ENCODE assay signal across 21 mouse cellular contexts in genomic region chr16:8560079-8560478, GRCm38 (mm10). TPM values are rescaled to one million over a fixed set of nuclear protein-coding genes. Genes with fewer than 3 reads are reported as not detected.
DNase-seq lines count a peak whose midpoint lies in the region; ATAC-seq and TF ChIP-seq lines count a peak whose summit lies in the region.
"Had no signal": no experiment of that assay in that cellular context is flagged by ENCODE, and none has a peak within 500 bp of the region (broad histone marks: within the 10 kb centered on the region; RNA-seq: fewer than 3 reads in every experiment).

No protein-coding gene starts in this region.

- H3K27me3 ChIP-seq in forebrain, embryonic 11.5 days (ENCODE audit: control insufficient read depth, insufficient read depth, low read length) = no peaks in the 10 kb centered on the region
- H3K27me3 ChIP-seq in forebrain, embryonic 13.5 days = no peaks in the 10 kb centered on the region
- no peaks in the 10 kb centered on the region for H3K27me3 ChIP-seq in midbrain, embryonic 11.5 days (ENCODE audit: control insufficient read depth, insufficient read depth, low read length)
- H3K27me3 ChIP-seq in midbrain, embryonic 16.5 days (ENCODE audit: control insufficient read depth, insufficient read depth, low read depth, low read length) = no peaks in the 10 kb centered on the region
- H3K27me3 ChIP-seq: embryonic facial prominence, embryonic 12.5 days; embryonic facial prominence, embryonic 15.5 days; forebrain, embryonic 12.5 days; hindbrain, embryonic 12.5 days; hindbrain, embryonic 15.5 days had no signal

- ATAC-seq in forebrain, embryonic 11.5 days (replicated peaks; ENCODE audit: low FRiP score) = no peak
- ATAC-seq in forebrain, embryonic 13.5 days = no peak
- no peak for ATAC-seq in midbrain, embryonic 11.5 days (ENCODE audit: low FRiP score)
- no peak for ATAC-seq in midbrain, embryonic 16.5 days
- ATAC-seq: forebrain, embryonic 16.5 days had no signal

- no peaks in the 10 kb centered on the region for H3K4me1 ChIP-seq in forebrain, embryonic 11.5 days (replicated peaks; ENCODE audit: control insufficient read depth, insufficient read depth, low read length)
- no peaks in the 10 kb centered on the region for H3K4me1 ChIP-seq in forebrain, embryonic 13.5 days
- H3K4me1 ChIP-seq in midbrain, embryonic 11.5 days (ENCODE audit: control insufficient read depth, insufficient read depth, low read length) = no peaks in the 10 kb centered on the region
- no peaks in the 10 kb centered on the region for H3K4me1 ChIP-seq in midbrain, embryonic 16.5 days (ENCODE audit: control insufficient read depth, insufficient read depth, low read length)
- H3K4me1 ChIP-seq in ES-E14 (ENCODE audit: control insufficient read depth in 2 of 2, insufficient read depth in 2 of 2, low read length in 2 of 2, poor library complexity in 1 of 2) = peaks cover 5 to 6% of the 10 kb centered on the region in 2 experiments; a peak in 3 of 4 replicates
- H3K4me1 ChIP-seq: embryonic facial prominence, embryonic 12.5 days; embryonic facial prominence, embryonic 15.5 days; forebrain, embryonic 12.5 days; hindbrain, embryonic 12.5 days; hindbrain, embryonic 15.5 days had no signal

- no peak overlapping the region for H3K4me3 ChIP-seq in forebrain, embryonic 11.5 days (ENCODE audit: low read depth, low read length)
- H3K4me3 ChIP-seq in forebrain, embryonic 13.5 days = no peak overlapping the region
- H3K4me3 ChIP-seq in midbrain, embryonic 11.5 days (ENCODE audit: low read depth, low read length) = no peak overlapping the region
- no peak overlapping the region for H3K4me3 ChIP-seq in midbrain, embryonic 16.5 days (ENCODE audit: low read depth, low read length)
- H3K4me3 ChIP-seq in ES-E14 (ENCODE audit: insufficient read depth in 1 of 2, low read depth in 1 of 2, low read length in 2 of 2, poor library complexity in 1 of 2, severe bottlenecking in 1 of 2) = peak overlapping the region in 1 of 2 experiments; percentile 63; a peak in 2 of 4 replicates
- H3K4me3 ChIP-seq: embryonic facial prominence, embryonic 12.5 days; embryonic facial prominence, embryonic 15.5 days; forebrain, embryonic 12.5 days; hindbrain, embryonic 12.5 days; hindbrain, embryonic 15.5 days had no signal

- H3K36me3 ChIP-seq in forebrain, embryonic 11.5 days (ENCODE audit: control insufficient read depth, insufficient read depth, low read length) = no peaks in the 10 kb centered on the region
- H3K36me3 ChIP-seq in forebrain, embryonic 13.5 days (ENCODE audit: poor library complexity, severe bottlenecking) = peaks cover 3% of the 10 kb centered on the region; the same call in 1 of the 2 replicates
- H3K36me3 ChIP-seq in midbrain, embryonic 11.5 days (ENCODE audit: control insufficient read depth, insufficient read depth, low read length) = no peaks in the 10 kb centered on the region
- H3K36me3 ChIP-seq in midbrain, embryonic 16.5 days (ENCODE audit: control insufficient read depth, insufficient read depth, low read length) = no peaks in the 10 kb centered on the region
- H3K36me3 ChIP-seq in ES-E14 (ENCODE audit: control insufficient read depth, insufficient read depth, low read length, poor library complexity, severe bottlenecking) = peaks cover 3% of the 10 kb centered on the region
- H3K36me3 ChIP-seq: forebrain, embryonic 12.5 days; hindbrain, embryonic 12.5 days had no signal

- DNase-seq in forebrain, embryonic 11.5 days (ENCODE audit: low spot score) = peak; percentile 18
- DNase-seq in midbrain, embryonic 11.5 days (ENCODE audit: low spot score, missing footprints) = peak; percentile 78
- no peak for DNase-seq in ES-E14 (ENCODE audit: low read depth, low spot score)
- DNase-seq in layer of hippocampus, adult 18-20 months (ENCODE audit: low spot score in 2 of 2) = no peak
- no peak for DNase-seq in kidney, adult 11 months
- DNase-seq: adrenal gland, postnatal 10 days; adrenal gland, postnatal 36 days; cerebellum, adult 18-20 months; cerebellum, adult 9-10 months; cerebellum, postnatal 14 days; gastrocnemius, postnatal 10 days; gastrocnemius, postnatal 36 days had no signal

- H3K4me2 ChIP-seq in forebrain, embryonic 11.5 days (ENCODE audit: low read depth, low read length, severe bottlenecking) = no peak overlapping the region
- H3K4me2 ChIP-seq in forebrain, embryonic 13.5 days = no peak overlapping the region
- no peak overlapping the region for H3K4me2 ChIP-seq in midbrain, embryonic 11.5 days
- no peak overlapping the region for H3K4me2 ChIP-seq in midbrain, embryonic 16.5 days (ENCODE audit: low read length)
- H3K4me2 ChIP-seq: embryonic facial prominence, embryonic 12.5 days; embryonic facial prominence, embryonic 15.5 days; forebrain, embryonic 12.5 days; hindbrain, embryonic 12.5 days; hindbrain, embryonic 15.5 days had no signal

- in situ Hi-C loops in ES-E14 (cut with MboI; ENCODE audit: low sequenced_read_pairs in 2 of 2, unreplicated experiment in 2 of 2) = no loop called here

- no peak overlapping the region for H3K27ac ChIP-seq in forebrain, embryonic 11.5 days (ENCODE audit: low read depth, low read length)
- no peak overlapping the region for H3K27ac ChIP-seq in forebrain, embryonic 13.5 days
- no peak overlapping the region for H3K27ac ChIP-seq in midbrain, embryonic 11.5 days (ENCODE audit: low read depth, low read length)
- no peak overlapping the region for H3K27ac ChIP-seq in midbrain, embryonic 16.5 days (ENCODE audit: low read length)
- H3K27ac ChIP-seq in ES-E14 (ENCODE audit: insufficient read depth, low read depth, low read length, poor library complexity, severe bottlenecking) = peak overlapping the region; percentile 78
- H3K27ac ChIP-seq: embryonic facial prominence, embryonic 12.5 days; embryonic facial prominence, embryonic 15.5 days; forebrain, embryonic 12.5 days; hindbrain, embryonic 12.5 days; hindbrain, embryonic 15.5 days had no signal

- 92% methylated on average over 17 of the region's 17 CpGs for WGBS in forebrain, embryonic 11.5 days
- 96% methylated on average over 17 of the region's 17 CpGs for WGBS in forebrain, embryonic 13.5 days
- WGBS in midbrain, embryonic 11.5 days = 91% methylated on average over 17 of the region's 17 CpGs
- WGBS in midbrain, embryonic 16.5 days = 94% methylated on average over 17 of the region's 17 CpGs

- peaks cover 4% of the 10 kb centered on the region; the same call in 1 of the 2 replicates for H3K9me3 ChIP-seq in forebrain, embryonic 11.5 days (ENCODE audit: control insufficient read depth, low read length)
- peaks cover 15% of the 10 kb centered on the region for H3K9me3 ChIP-seq in forebrain, embryonic 13.5 days (replicated peaks)
- H3K9me3 ChIP-seq in midbrain, embryonic 11.5 days (ENCODE audit: control insufficient read depth, low read length) = peaks cover 4% of the 10 kb centered on the region; the same call in 1 of the 2 replicates
- H3K9me3 ChIP-seq in midbrain, embryonic 16.5 days (replicated peaks; ENCODE audit: control insufficient read depth, low read length, poor library complexity, severe bottlenecking) = peaks cover 5% of the 10 kb centered on the region; the same call in 1 of the 2 replicates
- peaks cover 2% of the 10 kb centered on the region; the same call in 1 of the 2 replicates for H3K9me3 ChIP-seq in ES-E14 (ENCODE audit: control insufficient read depth, insufficient read depth, low read depth, low read length)

- no peak overlapping the region for H3K9ac ChIP-seq in forebrain, embryonic 11.5 days (ENCODE audit: low read length)
- no peak overlapping the region for H3K9ac ChIP-seq in forebrain, embryonic 13.5 days
- H3K9ac ChIP-seq in midbrain, embryonic 11.5 days (ENCODE audit: low read length) = no peak overlapping the region
- H3K9ac ChIP-seq in midbrain, embryonic 16.5 days (ENCODE audit: low read depth, low read length) = no peak overlapping the region
- peak overlapping the region; percentile 84; the same call in 1 of the 2 replicates for H3K9ac ChIP-seq in ES-E14 (ENCODE audit: insufficient read depth, low read depth, low read length, poor library complexity, severe bottlenecking)
- H3K9ac ChIP-seq: embryonic facial prominence, embryonic 12.5 days; embryonic facial prominence, embryonic 15.5 days; forebrain, embryonic 12.5 days; hindbrain, embryonic 12.5 days; hindbrain, embryonic 15.5 days had no signal

TF ChIP-seq in ES-E14, 5 proteins besides CTCF, POLR2A, EP300 and RAD21:
- TF ChIP-seq ZC3H11A (IDR thresholded peaks at IDR 0.05; ENCODE audit: borderline replicate concordance, low read depth, low read length) = no peak
- TF ChIP-seq CHD2 (IDR thresholded peaks at IDR 0.05; ENCODE audit: low read depth, low read length) = no peak
- TF ChIP-seq MAFK (IDR thresholded peaks at IDR 0.05; ENCODE audit: insufficient read depth, low read depth, low read length) = no peak
- TF ChIP-seq ZNF384 (IDR thresholded peaks at IDR 0.05; ENCODE audit: low read depth, low read length) = no peak
- TF ChIP-seq HCFC1 (IDR thresholded peaks at IDR 0.05; ENCODE audit: borderline replicate concordance, insufficient read depth, low read length) = no peak

RNA-seq across cellular contexts. Expression of gene Abat, which starts 46.9 kb away (rescaled TPM):
- 22.2 and 22.7 TPM in 2 replicates for polyA plus RNA-seq in forebrain, embryonic 11.5 days (2014; fragmentation: Nextera tagmentation; extraction: Ambion mirVana)
- polyA plus RNA-seq in forebrain, embryonic 13.5 days (2015; fragmentation: Nextera tagmentation; extraction: Ambion mirVana) = 42.7 and 47.7 TPM in 2 replicates
- 18.1 and 19.6 TPM in 2 replicates for polyA plus RNA-seq in midbrain, embryonic 11.5 days (2014; fragmentation: Nextera tagmentation; extraction: Ambion mirVana)
- polyA plus RNA-seq in midbrain, embryonic 16.5 days (2015; fragmentation: Nextera tagmentation; extraction: Ambion mirVana) = 71.8 and 76.8 TPM in 2 replicates
- total RNA-seq in ES-E14 (2012; rRNA removed) = 2.3 and 4.3 TPM in 2 replicates
- 100 to 1,000 TPM; 134 to 146 TPM for total RNA-seq in layer of hippocampus, adult 18-20 months (2021)
- total RNA-seq: granulocyte monocyte progenitor cell, adult 5-6 weeks had no signal

Comparison
In these comparisons a context has a peak if more than half of its experiments do, and no peak if none do; other contexts are left out.
1. DNase-seq: peak in forebrain, embryonic 11.5 days (single experiment) and midbrain, embryonic 11.5 days (single experiment); none in ES-E14 (single experiment), layer of hippocampus, adult 18-20 months (0 of 2) and kidney, adult 11 months (single experiment).